Mouse (Mus musculus) forebrain, embryonic 14.5 days (tissue): Measurements from ENCODE around the gene Dbn1. TPM values are rescaled to one million over a fixed set of nuclear protein-coding genes. Genes with fewer than 3 reads are reported as not detected.

Source experiments
- ATAC-seq: fragments of 200-750 bp; cut with Nextera tagmentation; 2 replicates; pipeline ENCODE4 v1.8.0; 2017; ENCODE audit warnings: mild to moderate bottlenecking, moderate library complexity
- DNase-seq: peaks from one replicate; pipeline ENCODE4 v3.0.0-alpha.2; 2015; ENCODE audit warnings: low spot score
- H3K27ac ChIP-seq: fragments of 300-500 bp; sonication (generic); 2 replicates; pipeline ENCODE4 v1.5.1; 2014; ENCODE audit warnings: low read depth, mild to moderate bottlenecking, control low read depth, low read length, moderate library complexity
- H3K27me3 ChIP-seq: fragments of 300-500 bp; sonication (generic); replicated peaks from 2 replicates; pipeline ENCODE4 v1.6.1; 2014; ENCODE audit warnings: low read length, control low read depth, mixed read lengths; ENCODE audit not compliant: control insufficient read depth, insufficient read depth
- H3K36me3 ChIP-seq: fragments of 300-500 bp; sonication (generic); 2 replicates; pipeline ENCODE4 v1.6.1; 2014; ENCODE audit warnings: low read length, control low read depth; ENCODE audit not compliant: control insufficient read depth, insufficient read depth
- H3K4me1 ChIP-seq: fragments of 300-500 bp; sonication (generic); 2 replicates; pipeline ENCODE4 v1.6.1; 2014; ENCODE audit warnings: antibody characterized with exemption, low read length, control low read depth; ENCODE audit not compliant: control insufficient read depth, insufficient read depth
- H3K4me2 ChIP-seq: fragments of 300-500 bp; sonication (generic); 2 replicates; pipeline ENCODE4 v1.6.1; 2014; ENCODE audit warnings: mild to moderate bottlenecking, control low read depth, low read length
- H3K4me3 ChIP-seq: fragments of 300-500 bp; sonication (generic); 2 replicates; pipeline ENCODE4 v1.5.1; 2014; ENCODE audit warnings: low read depth, low read length, control low read depth
- H3K9ac ChIP-seq: fragments of 300-500 bp; sonication (generic); 2 replicates; pipeline ENCODE4 v1.6.1; 2014; ENCODE audit warnings: mild to moderate bottlenecking, low read length, control low read depth, moderate library complexity
- H3K9me3 ChIP-seq: fragments of 300-500 bp; sonication (generic); replicated peaks from 2 replicates; pipeline ENCODE4 v1.6.1; 2016; ENCODE audit warnings: low read length, control low read depth, mixed read lengths; ENCODE audit not compliant: control insufficient read depth
- WGBS: fragments of 180-500 bp; shearing (Covaris S2); extraction: QIAGEN DNeasy Blood & Tissue Kit; methylation state at CpG from one replicate; pipeline ENCODE4 v1.1.7; 2014; 5-methylcytosine and 5-hydroxymethylcytosine counted together
- polyA plus RNA-seq: library from polyadenylated mRNA; unstranded; fragments of >200 nt; fragmentation: Nextera tagmentation; extraction: Ambion mirVana; gene quantifications from 2 replicates; pipeline ENCODE4 v1.2.1, GENCODE M21; 2014

The Dbn1 gene
- polyA plus RNA-seq, 1 experiment from 2014 or later, result 396 TPM

DNA sequence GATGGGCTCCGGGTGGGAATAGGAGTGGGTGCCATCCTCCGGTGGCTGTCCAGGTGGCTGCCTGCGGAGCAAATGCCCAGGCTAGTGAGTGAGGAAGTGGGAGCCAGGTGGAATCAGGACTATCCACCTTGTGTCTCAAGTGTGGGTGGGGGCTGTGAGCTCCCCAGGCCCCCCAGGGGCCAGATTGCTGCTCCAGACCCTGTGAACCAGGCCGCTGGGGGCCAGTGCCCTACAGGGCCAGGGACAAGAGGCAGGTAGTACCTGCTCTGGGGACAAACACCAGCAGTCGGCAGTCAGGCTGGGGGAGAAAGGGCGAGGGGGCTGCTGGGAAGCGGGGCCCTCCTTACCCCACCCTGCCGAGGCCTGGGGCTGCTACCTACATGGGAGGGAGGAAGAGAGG, 11.7 kb downstream of the Dbn1 start:
- no peaks in the 10 kb centered on the region for H3K9me3 ChIP-seq
- no peak overlapping the region for H3K9ac ChIP-seq
- peaks cover 84% of the 10 kb centered on the region for H3K36me3 ChIP-seq
- DNase-seq, result no peak
- H3K27ac ChIP-seq, result peak overlapping the region; percentile 21
- no peak for ATAC-seq
- no peaks in the 10 kb centered on the region for H3K27me3 ChIP-seq
- H3K4me2 ChIP-seq, result no peak overlapping the region
- H3K4me3 ChIP-seq, result no peak overlapping the region
- H3K4me1 ChIP-seq, result peaks cover 26% of the 10 kb centered on the region
- 97% methylated on average over 8 of the region's 8 CpGs for WGBS

- no peak overlapping the region for H3K4me3 ChIP-seq
- H3K36me3 ChIP-seq, result peaks cover 78% of the 10 kb centered on the region
- no peaks in the 10 kb centered on the region for H3K9me3 ChIP-seq
- ATAC-seq (no peak), DNase-seq (no peak)
- H3K4me1 ChIP-seq, result peaks cover 31% of the 10 kb centered on the region
- 95% methylated on average over 5 of the region's 5 CpGs for WGBS
- no peak overlapping the region; the same call in 1 of the 2 replicates for H3K27ac ChIP-seq
- no peak overlapping the region for H3K4me2 ChIP-seq
- H3K27me3 ChIP-seq, result no peaks in the 10 kb centered on the region
- H3K9ac ChIP-seq, result no peak overlapping the region
Observed at GRCm38 (mm10) chr13:55475750-55476149, 12.2 kb downstream of the Dbn1 start.

DNA sequence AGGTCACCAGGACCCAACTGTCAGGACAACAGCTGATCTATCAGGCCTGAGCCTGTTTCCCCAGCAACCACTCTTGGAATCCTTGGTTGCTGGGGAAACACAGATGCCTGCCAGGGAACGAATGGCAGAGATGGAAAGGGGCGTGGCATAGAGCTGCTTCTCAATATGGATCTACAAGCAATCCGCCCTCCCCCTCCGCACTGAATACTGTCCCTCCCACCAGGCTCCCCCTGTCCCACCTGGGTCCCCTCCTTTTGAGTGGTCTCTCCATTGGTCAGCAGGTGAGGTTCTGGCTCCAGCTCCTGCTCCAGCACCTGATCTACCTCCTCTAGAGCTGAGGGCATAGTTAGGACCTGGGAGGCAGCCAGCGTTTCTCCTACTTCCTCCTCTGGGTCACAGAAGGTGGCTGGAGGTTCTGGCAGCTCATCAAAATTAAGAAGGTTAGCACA, 13.3 kb downstream of the Dbn1 start:
- DNase-seq (peak; percentile 97), ATAC-seq (peak; percentile 38; the same call in 1 of the 2 replicates)
- H3K27me3 ChIP-seq, result no peaks in the 10 kb centered on the region
- H3K4me1 ChIP-seq, result peaks cover 42% of the 10 kb centered on the region
- no peak overlapping the region for H3K4me3 ChIP-seq
- peaks cover 67% of the 10 kb centered on the region for H3K36me3 ChIP-seq
- H3K4me2 ChIP-seq, result peak overlapping the region; percentile 16
- no peaks in the 10 kb centered on the region for H3K9me3 ChIP-seq
- no peak overlapping the region for H3K9ac ChIP-seq
- H3K27ac ChIP-seq, result peak overlapping the region; percentile 61
- WGBS, result 5% methylated on average over 5 of the region's 5 CpGs

GRCm38 (mm10) chr13:55473961-55474360, 13.9 kb downstream of the Dbn1 start:
- Histone ChIP-seq H3K9ac (no peak overlapping the region), H3K4me3 (no peak overlapping the region), H3K4me1 (peaks cover 49% of the 10 kb centered on the region), H3K4me2 (0 out of 2 replicates have a peak overlapping the region, but pooled peaks have one; percentile 16), H3K36me3 (peaks cover 61% of the 10 kb centered on the region), H3K9me3 (no peaks in the 10 kb centered on the region), H3K27ac (peak overlapping the region; percentile 61; the same call in 1 of the 2 replicates), H3K27me3 (no peaks in the 10 kb centered on the region)
- 56% methylated on average over 11 of the region's 11 CpGs for WGBS
- ATAC-seq (no peak), DNase-seq (no peak)

- H3K4me2 ChIP-seq, result peak overlapping the region; percentile 100
- no peak for ATAC-seq
- H3K36me3 ChIP-seq, result peaks cover 53% of the 10 kb centered on the region
- DNase-seq, result peak; percentile 34
- peak overlapping the region; percentile 92 for H3K27ac ChIP-seq
- peaks cover 51% of the 10 kb centered on the region for H3K4me1 ChIP-seq
- 21% methylated on average over 18 of the region's 18 CpGs for WGBS
- H3K9me3 ChIP-seq, result no peaks in the 10 kb centered on the region
- no peaks in the 10 kb centered on the region for H3K27me3 ChIP-seq
- H3K9ac ChIP-seq, result peak overlapping the region; percentile 87
- H3K4me3 ChIP-seq, result peak overlapping the region; percentile 48
Observed at GRCm38 (mm10) chr13:55473076-55473831, 14.7 kb downstream of the Dbn1 start.

DNA sequence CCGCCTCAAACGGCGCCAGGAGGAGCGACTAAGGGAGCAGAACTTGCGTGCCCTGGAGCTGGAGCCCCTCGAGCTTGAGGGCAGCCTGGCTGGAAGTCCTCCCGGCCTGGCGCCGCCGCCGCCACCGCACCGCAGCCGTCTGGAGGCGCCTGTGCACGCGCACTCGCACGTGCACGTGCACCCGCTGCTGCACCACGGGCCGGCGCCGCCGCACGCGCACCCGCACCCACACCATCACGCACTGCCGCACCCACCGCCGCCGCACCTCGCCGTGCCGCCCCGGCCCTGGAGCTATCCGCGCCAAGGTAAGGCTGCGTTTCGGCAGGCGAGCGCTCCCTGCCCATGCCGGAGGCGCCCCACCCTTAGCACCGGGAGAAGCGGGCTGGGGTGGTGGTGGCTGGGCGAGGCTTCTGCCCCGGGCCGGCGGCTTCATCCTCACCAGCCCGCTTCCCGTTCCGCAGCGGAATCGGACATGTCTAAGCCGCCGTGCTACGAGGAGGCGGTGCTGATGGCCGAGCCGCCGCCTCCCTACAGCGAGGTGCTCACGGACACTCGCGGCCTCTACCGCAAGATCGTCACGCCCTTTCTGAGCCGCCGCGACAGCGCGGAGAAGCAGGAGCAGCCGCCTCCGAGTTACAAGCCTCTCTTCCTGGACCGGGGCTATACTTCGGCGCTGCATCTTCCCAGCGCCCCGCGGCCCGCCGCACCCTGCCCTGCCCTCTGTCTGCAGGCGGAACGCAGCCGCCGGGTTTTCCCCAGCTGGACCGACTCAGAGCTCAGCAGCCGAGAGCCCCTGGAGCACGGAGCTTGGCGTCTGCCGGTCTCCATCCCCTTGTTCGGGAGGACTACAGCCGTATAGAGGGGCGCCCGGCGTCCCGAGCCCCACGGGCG, 15.5 kb downstream of the Dbn1 start:
- H3K4me1 ChIP-seq, result peaks cover 51% of the 10 kb centered on the region
- peak overlapping the region; percentile 48 for H3K4me3 ChIP-seq
- H3K9ac ChIP-seq, result peak overlapping the region; percentile 87
- peaks cover 45% of the 10 kb centered on the region for H3K36me3 ChIP-seq
- H3K27ac ChIP-seq, result peak overlapping the region; percentile 92
- H3K4me2 ChIP-seq, result peak overlapping the region; percentile 100
- ATAC-seq (peak; percentile 54), DNase-seq (peak; percentile 79)
- WGBS, result under 1% methylated on average over 91 of the region's 103 CpGs
- H3K27me3 ChIP-seq, result no peaks in the 10 kb centered on the region
- no peaks in the 10 kb centered on the region for H3K9me3 ChIP-seq

- Histone ChIP-seq H3K9me3 (no peaks in the 10 kb centered on the region), H3K27ac (peak overlapping the region; percentile 92), H3K4me1 (peaks cover 51% of the 10 kb centered on the region), H3K9ac (peak overlapping the region; percentile 87), H3K4me2 (peak overlapping the region; percentile 100), H3K27me3 (no peaks in the 10 kb centered on the region), H3K36me3 (peaks cover 39% of the 10 kb centered on the region), H3K4me3 (peak overlapping the region; percentile 48)
- WGBS, result 0% methylated on average over 28 of the region's 31 CpGs
- DNase-seq, result no peak
- no peak; the same call in 1 of the 2 replicates for ATAC-seq
Observed at GRCm38 (mm10) chr13:55471819-55472131, 16.1 kb downstream of the Dbn1 start.

- Histone ChIP-seq H3K27ac (peak overlapping the region; percentile 92), H3K4me3 (peak overlapping the region; percentile 48), H3K27me3 (no peaks in the 10 kb centered on the region), H3K4me1 (peaks cover 51% of the 10 kb centered on the region), H3K9me3 (no peaks in the 10 kb centered on the region), H3K9ac (peak overlapping the region; percentile 87), H3K36me3 (peaks cover 34% of the 10 kb centered on the region), H3K4me2 (peak overlapping the region; percentile 100)
- ATAC-seq, result peak; percentile 67
- peak; percentile 90 for DNase-seq
- WGBS, result under 1% methylated on average over 54 of the region's 54 CpGs
Observed at GRCm38 (mm10) chr13:55471156-55471818, 16.6 kb downstream of the Dbn1 start.
